Mouse (Mus musculus): Measurements from ENCODE around the gene Tnrc6c. TPM values are rescaled to one million over a fixed set of nuclear protein-coding genes. Genes with fewer than 3 reads are reported as not detected.

The Tnrc6c gene
- polyA plus RNA-seq, 1 experiment from 2014 or later: 24.3 TPM

DNA sequence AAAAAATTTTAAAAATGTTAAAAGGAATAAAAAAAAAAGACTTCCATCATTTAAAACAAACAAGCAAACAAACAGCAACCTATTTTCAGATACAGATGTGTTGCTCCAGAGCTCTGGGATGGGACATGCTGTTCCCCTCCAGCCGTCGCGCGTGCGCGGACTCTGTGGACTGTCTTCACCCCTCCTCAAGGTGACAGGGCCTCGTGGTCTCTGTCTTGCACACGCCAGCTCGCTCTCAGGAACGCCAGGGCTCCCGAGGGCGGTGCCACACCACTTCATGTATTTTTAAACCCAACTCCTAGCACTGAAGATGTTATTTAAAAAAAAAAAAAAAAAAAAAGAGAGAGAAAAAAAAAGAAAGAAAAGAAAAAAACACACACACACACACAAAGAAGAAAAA is 108.2 kb downstream of the Tnrc6c start:
- no peak overlapping the region for H3K4me2 ChIP-seq (replicated peaks)
- H3K27me3 ChIP-seq: no peaks in the 10 kb centered on the region
- no peak for ATAC-seq (ENCODE audit: low FRiP score, low read depth)
- 89% methylated on average over 12 of the region's 12 CpGs for WGBS
- no peak overlapping the region for H3K4me3 ChIP-seq
- peaks cover 81% of the 10 kb centered on the region for H3K36me3 ChIP-seq
- H3K4me1 ChIP-seq: no peaks in the 10 kb centered on the region
- H3K9ac ChIP-seq (replicated peaks): no peak overlapping the region
- no peak overlapping the region for H3K27ac ChIP-seq (replicated peaks)
- no peaks in the 10 kb centered on the region for H3K9me3 ChIP-seq

DNA sequence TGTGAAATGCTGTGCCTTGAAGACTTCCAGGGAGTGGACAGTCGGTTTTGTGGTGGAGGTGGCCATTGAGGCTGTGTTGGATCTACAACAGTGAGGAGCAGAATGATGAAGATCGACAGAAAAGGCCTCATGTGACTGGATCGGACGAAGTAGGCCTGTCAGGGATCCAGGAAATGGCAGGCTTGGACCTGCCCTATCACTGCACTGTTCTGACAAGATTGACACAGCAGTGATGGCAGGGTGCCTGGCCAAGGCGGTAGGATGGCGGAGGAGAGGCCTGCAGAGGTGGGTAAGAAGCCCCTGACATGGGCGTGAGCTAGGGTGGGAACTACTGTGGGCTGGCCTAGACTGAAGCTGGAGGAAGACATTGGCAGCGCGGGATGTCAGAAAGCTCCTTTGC is 110.2 kb downstream of the Tnrc6c start:
- Histone ChIP-seq H3K27ac (replicated peaks) (no peak overlapping the region), H3K4me3 (no peak overlapping the region), H3K9me3 (no peaks in the 10 kb centered on the region), H3K4me1 (0 out of 2 replicates have a peak, but pooled peaks cover under 1% of the 10 kb centered on the region), H3K36me3 (peaks cover 60% of the 10 kb centered on the region), H3K4me2 (replicated peaks) (no peak overlapping the region), H3K27me3 (no peaks in the 10 kb centered on the region), H3K9ac (replicated peaks) (no peak overlapping the region)
- 94% methylated on average over 9 of the region's 9 CpGs for WGBS
- no peak for ATAC-seq (ENCODE audit: low FRiP score, low read depth)

DNA sequence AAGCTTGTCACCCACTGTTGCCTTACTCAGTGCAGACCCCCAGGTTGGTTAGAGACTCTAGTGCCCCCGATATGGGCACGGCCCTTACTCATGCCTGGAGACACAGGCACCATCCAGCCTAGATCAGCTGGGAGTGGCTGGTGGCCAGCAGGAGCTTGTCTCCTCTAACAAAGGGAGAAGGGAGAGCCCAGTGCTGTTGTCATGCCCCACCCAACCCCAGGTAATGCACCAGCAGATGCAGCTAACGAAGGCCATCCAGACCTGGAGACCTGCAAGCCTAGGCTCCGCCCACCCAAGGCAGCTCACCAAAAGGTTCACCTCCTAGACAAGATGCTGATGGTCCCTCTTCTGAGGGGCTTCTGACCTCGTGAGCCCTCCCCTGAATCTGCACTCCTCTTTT is 111.3 kb downstream of the Tnrc6c start:
- Histone ChIP-seq H3K27ac (replicated peaks) (no peak overlapping the region), H3K36me3 (peaks cover 50% of the 10 kb centered on the region), H3K27me3 (no peaks in the 10 kb centered on the region), H3K9ac (replicated peaks) (no peak overlapping the region), H3K9me3 (no peaks in the 10 kb centered on the region), H3K4me2 (replicated peaks) (no peak overlapping the region), H3K4me1 (0 out of 2 replicates have a peak, but pooled peaks cover 9% of the 10 kb centered on the region), H3K4me3 (no peak overlapping the region)
- WGBS: 93% methylated on average over 5 of the region's 5 CpGs
- no peak for ATAC-seq (ENCODE audit: low FRiP score, low read depth)

DNA sequence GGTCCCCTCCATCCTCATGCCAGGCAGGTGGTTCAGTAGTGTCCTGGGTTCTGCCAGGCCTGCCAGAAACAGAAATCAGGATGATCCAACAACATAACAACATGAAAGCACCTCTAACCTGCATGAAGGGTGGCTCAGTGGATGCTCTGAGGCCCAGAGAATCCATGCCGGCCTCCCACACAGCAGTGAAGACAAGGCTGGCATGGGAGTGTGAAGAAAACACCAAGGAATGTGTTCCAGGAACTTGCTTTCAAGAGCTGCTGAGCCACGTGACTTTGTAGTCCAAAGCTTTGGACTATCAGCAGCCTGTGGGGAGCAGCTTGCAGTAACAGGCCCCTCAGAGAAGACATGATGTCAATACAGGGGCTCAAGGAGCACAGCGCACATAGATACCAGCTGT is 112.2 kb downstream of the Tnrc6c start:
- H3K4me1 ChIP-seq: 0 out of 2 replicates have a peak, but pooled peaks cover 9% of the 10 kb centered on the region
- no peaks in the 10 kb centered on the region for H3K27me3 ChIP-seq
- no peak overlapping the region; the same call in 1 of the 2 replicates for H3K27ac ChIP-seq (replicated peaks)
- 89% methylated on average over 3 of the region's 3 CpGs for WGBS
- H3K9me3 ChIP-seq: no peaks in the 10 kb centered on the region
- peaks cover 41% of the 10 kb centered on the region for H3K36me3 ChIP-seq
- ATAC-seq (ENCODE audit: low FRiP score, low read depth): no peak
- H3K4me3 ChIP-seq: no peak overlapping the region
- no peak overlapping the region for H3K4me2 ChIP-seq (replicated peaks)
- no peak overlapping the region for H3K9ac ChIP-seq (replicated peaks)

DNA sequence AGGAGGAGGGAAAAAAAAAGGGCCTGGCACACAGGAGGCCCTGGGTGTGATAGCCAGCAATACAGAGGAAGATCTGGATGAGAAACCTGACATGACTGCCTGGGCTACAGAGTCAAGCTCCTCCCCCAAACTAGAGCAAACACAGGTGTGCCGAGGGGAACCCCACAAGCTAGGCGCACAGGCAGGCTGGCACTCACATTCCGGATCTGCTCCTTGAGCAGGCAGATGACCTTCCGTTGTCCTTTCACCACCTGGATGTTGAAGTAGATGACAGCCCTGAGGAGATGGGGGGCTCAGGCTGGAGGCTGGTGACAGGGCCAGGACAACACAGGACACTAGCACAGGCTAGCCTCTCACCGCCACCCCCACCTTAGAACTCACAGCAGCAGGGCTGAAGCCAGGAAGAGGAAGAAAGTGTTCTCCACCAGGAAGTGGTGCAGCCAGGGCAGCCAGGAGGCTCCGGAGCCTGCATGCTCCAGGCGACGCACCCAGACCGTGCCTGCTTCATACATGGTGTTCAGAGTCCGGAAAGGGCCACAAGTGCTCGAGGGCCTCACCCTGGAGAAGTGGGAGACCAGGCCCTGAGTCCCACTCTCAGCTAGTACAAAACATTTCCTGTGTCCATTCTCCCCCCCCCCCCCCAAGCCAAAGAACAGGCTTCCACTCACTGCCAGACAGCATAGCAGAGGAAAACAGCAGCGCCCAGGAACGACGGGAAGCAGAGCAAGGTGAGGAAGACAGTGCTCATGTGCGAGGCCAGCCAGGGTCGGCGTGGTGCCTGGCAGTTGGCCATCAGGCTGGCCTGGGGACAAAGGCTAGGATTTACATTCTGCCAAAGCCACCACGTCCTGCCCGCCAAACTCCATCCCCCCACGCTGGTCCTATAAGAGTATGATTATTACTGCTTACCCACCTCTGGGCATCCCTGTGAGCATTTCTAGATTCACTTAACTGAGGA is 114.9 kb downstream of the Tnrc6c start:
- 86% methylated on average over 20 of the region's 20 CpGs for WGBS
- ATAC-seq (ENCODE audit: low FRiP score, low read depth): no peak

DNA sequence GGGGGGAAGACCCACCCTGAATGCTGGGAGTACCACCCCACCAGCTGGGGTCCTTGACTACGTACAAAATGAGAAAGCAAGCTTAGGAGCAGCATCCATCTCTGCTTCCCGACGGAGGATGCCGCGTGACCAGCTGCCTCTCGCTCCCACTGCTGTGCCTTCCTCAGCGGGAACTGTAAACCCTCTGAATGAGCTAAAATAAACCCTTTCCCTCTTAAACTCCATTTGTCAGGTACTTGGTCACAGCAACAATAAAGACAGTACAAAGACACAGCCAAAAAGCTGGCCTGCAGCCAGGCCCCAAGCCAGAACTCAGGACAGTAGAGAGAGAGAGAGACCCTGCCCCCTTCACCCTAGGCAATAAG is 115.6 kb downstream of the Tnrc6c start:
- no peak overlapping the region for H3K9ac ChIP-seq (replicated peaks)
- no peak overlapping the region for H3K4me2 ChIP-seq (replicated peaks)
- H3K27ac ChIP-seq (replicated peaks): no peak overlapping the region
- H3K9me3 ChIP-seq: no peaks in the 10 kb centered on the region
- 86% methylated on average over 7 of the region's 7 CpGs for WGBS
- H3K36me3 ChIP-seq: peaks cover 14% of the 10 kb centered on the region
- no peak for ATAC-seq (ENCODE audit: low FRiP score, low read depth)
- no peak overlapping the region for H3K4me3 ChIP-seq
- no peaks in the 10 kb centered on the region for H3K27me3 ChIP-seq
- 0 out of 2 replicates have a peak, but pooled peaks cover 9% of the 10 kb centered on the region for H3K4me1 ChIP-seq

More for the DNA sequence above, 114.9 kb downstream of the Tnrc6c start:
- Histone ChIP-seq H3K4me1 (0 out of 2 replicates have a peak, but pooled peaks cover 9% of the 10 kb centered on the region), H3K27me3 (no peaks in the 10 kb centered on the region), H3K4me3 (no peak overlapping the region), H3K36me3 (peaks cover 20% of the 10 kb centered on the region), H3K9ac (replicated peaks) (no peak overlapping the region), H3K4me2 (replicated peaks) (no peak overlapping the region), H3K27ac (replicated peaks) (no peak overlapping the region), H3K9me3 (no peaks in the 10 kb centered on the region)

DNA sequence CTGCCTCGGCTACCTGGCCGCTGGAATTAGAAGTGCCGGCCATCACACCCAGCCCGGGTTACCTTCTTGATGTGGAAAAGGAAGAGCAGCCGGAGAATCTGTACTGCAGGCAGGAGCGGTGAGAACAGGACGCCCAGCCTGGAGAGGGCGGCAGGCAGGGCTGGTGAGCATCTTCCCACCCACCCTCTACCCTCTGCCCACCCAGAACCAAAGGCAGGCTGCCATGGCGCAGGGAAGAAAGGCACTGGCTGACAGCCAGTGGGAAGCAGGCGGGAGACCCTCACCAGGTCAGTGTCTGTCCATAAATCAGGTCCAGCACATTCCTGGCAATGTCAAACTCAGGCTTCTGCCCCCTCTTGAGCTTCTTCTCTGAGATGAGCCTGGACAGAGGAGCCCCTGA is 116.3 kb downstream of the Tnrc6c start:
- H3K4me2 ChIP-seq (replicated peaks): no peak overlapping the region
- ATAC-seq (ENCODE audit: low FRiP score, low read depth): no peak
- H3K27ac ChIP-seq (replicated peaks): no peak overlapping the region
- WGBS: 90% methylated on average over 10 of the region's 10 CpGs
- H3K9ac ChIP-seq (replicated peaks): no peak overlapping the region
- H3K4me1 ChIP-seq: 0 out of 2 replicates have a peak, but pooled peaks cover 9% of the 10 kb centered on the region
- no peak overlapping the region for H3K4me3 ChIP-seq
- H3K27me3 ChIP-seq: no peaks in the 10 kb centered on the region
- H3K36me3 ChIP-seq: peaks cover 6% of the 10 kb centered on the region; the same call in 1 of the 2 replicates
- H3K9me3 ChIP-seq: no peaks in the 10 kb centered on the region

DNA sequence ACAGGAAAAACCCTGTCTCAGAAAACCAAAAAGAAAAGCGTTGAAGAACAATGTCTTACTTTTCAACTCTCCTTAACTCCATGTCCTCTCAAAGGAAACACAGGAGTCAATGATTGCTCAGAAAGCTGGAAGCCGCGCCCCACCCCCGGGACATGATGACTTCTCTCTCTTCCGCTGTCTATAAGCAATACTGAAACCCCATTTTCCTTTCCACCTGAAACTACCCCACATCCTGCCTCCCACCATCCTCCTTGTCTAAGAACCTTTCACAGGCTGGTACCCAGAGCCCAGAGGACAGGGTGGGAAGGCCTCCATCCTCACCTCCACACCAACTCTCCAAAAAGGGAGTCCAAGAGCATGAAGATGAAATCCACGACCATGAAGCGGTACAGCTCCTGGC is 118.3 kb downstream of the Tnrc6c start:
- Histone ChIP-seq H3K27me3 (no peaks in the 10 kb centered on the region), H3K36me3 (no peaks in the 10 kb centered on the region), H3K4me1 (0 out of 2 replicates have a peak, but pooled peaks cover 9% of the 10 kb centered on the region), H3K4me2 (replicated peaks) (no peak overlapping the region), H3K27ac (replicated peaks) (no peak overlapping the region), H3K9me3 (no peaks in the 10 kb centered on the region), H3K4me3 (no peak overlapping the region), H3K9ac (replicated peaks) (no peak overlapping the region)
- WGBS: 93% methylated on average over 7 of the region's 7 CpGs
- no peak for ATAC-seq (ENCODE audit: low FRiP score, low read depth)

DNA sequence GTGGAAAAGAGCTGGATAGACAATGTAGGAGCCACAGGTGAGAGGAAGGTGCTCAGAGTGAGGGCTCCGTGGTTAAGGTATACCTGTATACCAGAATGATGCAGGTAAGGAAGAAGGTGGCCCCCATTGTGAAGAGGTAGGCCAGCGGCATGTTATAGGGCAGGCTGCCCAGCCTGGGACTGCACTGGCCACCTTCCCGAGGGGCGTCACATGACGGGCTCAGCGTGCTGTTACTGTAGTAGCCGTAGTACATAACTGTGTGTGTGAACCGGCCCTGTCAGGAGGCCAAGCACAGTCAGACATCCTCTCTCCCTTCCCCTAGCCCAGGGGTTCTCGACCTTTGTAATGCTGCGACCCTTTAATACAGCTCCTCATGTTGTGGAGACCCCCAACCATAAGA is 120.8 kb downstream of the Tnrc6c start:
- ATAC-seq (ENCODE audit: low FRiP score, low read depth): no peak

DNA sequence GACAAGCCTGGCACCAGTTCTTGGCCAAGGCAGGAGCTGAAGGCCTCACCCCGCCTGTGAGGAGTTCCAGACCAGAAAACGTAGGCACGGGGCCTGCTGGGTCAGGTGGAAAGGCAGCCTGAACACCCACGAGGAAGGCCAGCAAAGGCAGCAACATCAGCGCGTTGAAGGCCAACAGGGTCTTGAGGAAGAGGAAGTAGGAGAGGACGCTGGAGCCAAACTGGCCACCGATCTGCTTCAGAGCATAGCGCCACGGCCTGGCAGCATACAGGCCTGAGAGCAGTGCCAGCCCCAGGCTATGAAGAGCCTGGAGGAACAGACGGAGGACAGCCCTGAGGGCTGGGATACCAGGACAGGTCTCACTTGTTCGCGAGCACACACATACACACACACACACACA is 121.5 kb downstream of the Tnrc6c start:
- ATAC-seq (ENCODE audit: low FRiP score, low read depth): no peak
- Histone ChIP-seq H3K9ac (replicated peaks) (no peak overlapping the region), H3K4me1 (peaks cover 17% of the 10 kb centered on the region), H3K4me3 (no peak overlapping the region), H3K9me3 (no peaks in the 10 kb centered on the region), H3K27me3 (peaks cover 24% of the 10 kb centered on the region), H3K36me3 (no peaks in the 10 kb centered on the region), H3K4me2 (replicated peaks) (no peak overlapping the region), H3K27ac (replicated peaks) (no peak overlapping the region)
- WGBS: 91% methylated on average over 13 of the region's 13 CpGs

More for the DNA sequence above, 120.8 kb downstream of the Tnrc6c start:
- Histone ChIP-seq H3K27ac (replicated peaks) (no peak overlapping the region), H3K27me3 (peaks cover 18% of the 10 kb centered on the region), H3K9ac (replicated peaks) (no peak overlapping the region), H3K36me3 (no peaks in the 10 kb centered on the region), H3K4me3 (no peak overlapping the region), H3K9me3 (no peaks in the 10 kb centered on the region), H3K4me1 (peaks cover 14% of the 10 kb centered on the region), H3K4me2 (replicated peaks) (no peak overlapping the region)
- 92% methylated on average over 10 of the region's 10 CpGs for WGBS

DNA sequence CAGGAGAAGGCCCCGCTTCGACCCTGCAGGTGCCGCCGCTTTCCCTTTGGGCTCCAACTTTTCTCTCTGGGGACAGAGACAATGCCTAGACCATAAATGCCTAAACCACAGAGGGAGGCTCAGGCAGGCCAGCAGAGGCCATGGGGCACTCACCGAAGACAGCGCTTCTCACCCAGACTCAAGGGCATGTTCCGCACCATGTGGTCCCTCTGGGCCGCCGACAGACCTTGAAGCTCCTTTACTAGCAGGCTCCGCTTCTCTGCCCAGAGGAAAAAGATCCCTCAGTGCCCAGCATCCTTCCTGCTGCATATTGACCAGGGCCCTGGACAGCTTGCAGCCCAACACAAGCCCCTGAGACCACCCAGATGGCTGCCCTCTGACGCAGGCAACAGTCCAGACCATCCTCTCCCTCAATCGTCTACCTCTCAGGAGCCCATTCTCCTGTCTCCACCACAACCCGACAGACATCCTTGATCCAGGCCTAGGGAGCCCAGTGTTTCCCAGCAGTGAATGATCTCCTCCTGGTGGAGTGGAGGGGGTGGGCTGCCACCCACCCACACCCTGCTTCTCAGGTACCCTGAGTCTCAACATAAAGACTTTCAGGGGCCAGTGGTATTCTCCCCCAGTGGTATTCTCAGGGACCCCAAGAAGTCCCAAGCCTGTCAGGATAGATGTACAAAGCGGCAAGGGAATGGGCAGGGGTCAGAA is 122.2 kb downstream of the Tnrc6c start:
- H3K9me3 ChIP-seq: no peaks in the 10 kb centered on the region
- H3K9ac ChIP-seq (replicated peaks): no peak overlapping the region
- no peaks in the 10 kb centered on the region for H3K36me3 ChIP-seq
- peaks cover 24% of the 10 kb centered on the region for H3K4me1 ChIP-seq
- H3K4me2 ChIP-seq (replicated peaks): no peak overlapping the region
- 90% methylated on average over 14 of the region's 14 CpGs for WGBS
- no peak overlapping the region for H3K4me3 ChIP-seq
- H3K27ac ChIP-seq (replicated peaks): no peak overlapping the region
- peaks cover 31% of the 10 kb centered on the region for H3K27me3 ChIP-seq
- no peak for ATAC-seq (ENCODE audit: low FRiP score, low read depth)

DNA sequence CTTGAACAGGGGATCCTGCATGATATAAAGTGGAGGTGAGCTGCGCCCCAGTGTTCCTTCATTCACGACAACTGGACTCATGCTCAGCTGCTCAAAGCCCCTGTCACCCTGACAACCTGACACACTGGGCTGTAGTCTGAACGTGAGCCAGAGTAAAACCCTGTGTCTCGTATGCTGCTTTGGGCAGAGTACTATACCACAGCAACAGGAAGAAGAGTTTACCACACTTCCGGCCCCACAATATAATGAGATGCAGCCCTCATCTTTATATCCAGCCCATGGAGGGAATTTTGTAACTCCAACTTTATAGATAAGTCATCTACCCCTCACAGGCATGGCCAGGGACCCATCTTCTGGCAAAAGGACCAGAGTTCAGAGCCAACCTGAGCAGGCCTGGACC is 123.0 kb downstream of the Tnrc6c start:
- Histone ChIP-seq H3K9ac (replicated peaks) (no peak overlapping the region), H3K36me3 (no peaks in the 10 kb centered on the region), H3K9me3 (no peaks in the 10 kb centered on the region), H3K4me3 (no peak overlapping the region), H3K27me3 (peaks cover 40% of the 10 kb centered on the region), H3K4me1 (peaks cover 26% of the 10 kb centered on the region), H3K4me2 (replicated peaks) (no peak overlapping the region), H3K27ac (replicated peaks) (no peak overlapping the region)
- no peak for ATAC-seq (ENCODE audit: low FRiP score, low read depth)
- 89% methylated on average over 5 of the region's 5 CpGs for WGBS

All from midbrain, embryonic 12.5 days (tissue).